Mouse (Mus musculus): ENCODE results near the gene Zfp740. TPM values are rescaled to one million over a fixed set of nuclear protein-coding genes. Genes with fewer than 3 reads are reported as not detected.

Zfp740 gene
- total RNA-seq, 2 experiments from 2014 or later: 66.1 to 71.8 TPM

DNA sequence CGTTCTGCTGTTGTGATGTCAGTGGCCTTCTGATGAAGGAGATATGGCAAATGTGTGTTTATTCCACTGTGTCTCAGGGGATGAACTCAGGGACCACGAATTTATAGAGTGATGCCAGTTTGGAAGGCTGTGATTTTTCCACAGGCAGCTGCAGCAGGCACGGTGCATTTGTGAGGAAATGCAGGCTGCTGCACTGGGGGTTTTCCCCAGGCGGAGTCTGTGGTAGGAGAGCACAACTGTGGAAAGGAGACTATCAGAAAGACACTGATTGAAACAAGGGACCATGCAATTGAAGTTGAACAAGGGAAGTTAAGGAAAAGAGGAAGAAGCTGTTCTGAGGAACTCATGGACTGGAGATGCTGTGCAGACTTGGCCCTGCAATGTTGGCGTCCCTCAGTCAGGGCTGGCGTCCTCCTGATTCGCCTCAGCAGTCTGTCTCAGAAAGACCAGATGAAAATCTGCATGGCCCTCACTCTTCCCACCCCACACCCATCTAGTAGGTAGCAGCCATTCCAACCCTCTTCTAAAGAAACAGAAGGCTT lies 10.7 kb upstream of the Zfp740 start:
- DNase-seq (ENCODE audit: low spot score in 2 of 2): no peak

- no peak for DNase-seq (ENCODE audit: low spot score in 2 of 2)
These were observed 10.1 kb upstream of the Zfp740 start for GRCm38 (mm10) chr15:102192820-102193386.

DNA sequence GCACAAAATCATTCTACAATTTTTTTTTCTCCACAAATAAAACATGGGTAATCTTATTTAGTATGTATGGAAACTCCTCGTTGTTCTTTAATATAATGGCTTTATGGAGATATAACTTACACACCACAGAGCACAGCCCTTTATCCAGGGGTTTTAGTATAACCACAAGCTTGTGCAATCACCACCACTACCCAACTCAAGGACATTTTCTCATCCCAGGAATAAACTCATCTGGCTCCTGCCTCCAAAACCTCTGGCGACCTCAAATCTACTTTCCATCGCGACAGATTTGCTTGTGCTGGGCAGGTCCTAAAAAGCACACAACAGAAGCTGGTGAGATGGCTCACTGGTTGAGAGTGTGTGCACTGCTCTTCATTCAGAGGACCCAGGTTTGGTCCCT lies 9.4 kb upstream of the Zfp740 start:
- no peak for DNase-seq (ENCODE audit: low spot score in 2 of 2)

GRCm38 (mm10) chr15:102194439-102194838 lies 8.6 kb upstream of the Zfp740 start:
- no peak for DNase-seq (ENCODE audit: low spot score in 2 of 2)

- DNase-seq (ENCODE audit: low spot score in 2 of 2): no peak
These were observed 7.7 kb upstream of the Zfp740 start for GRCm38 (mm10) chr15:102195373-102195772.

DNA sequence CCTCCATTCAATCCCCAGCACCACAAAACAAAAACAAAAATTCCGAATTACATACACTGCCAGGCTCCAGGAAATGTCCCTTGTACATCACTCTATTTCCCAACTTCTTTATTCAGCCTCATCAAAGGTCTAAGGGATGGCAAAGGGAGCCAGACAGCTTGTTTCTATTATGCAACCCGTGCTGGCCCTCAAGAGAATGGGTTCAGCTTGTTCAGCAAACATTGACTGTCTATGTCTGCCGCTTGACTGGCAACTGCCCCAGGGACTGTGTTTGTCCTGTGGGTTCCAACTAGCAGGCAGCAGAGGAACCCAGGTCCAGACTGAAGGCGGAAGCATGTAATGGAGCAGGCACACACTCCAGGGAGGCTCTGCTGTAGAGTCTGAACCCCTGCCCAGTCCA lies 4.2 kb upstream of the Zfp740 start:
- no peak for DNase-seq (ENCODE audit: low spot score in 2 of 2)

DNA sequence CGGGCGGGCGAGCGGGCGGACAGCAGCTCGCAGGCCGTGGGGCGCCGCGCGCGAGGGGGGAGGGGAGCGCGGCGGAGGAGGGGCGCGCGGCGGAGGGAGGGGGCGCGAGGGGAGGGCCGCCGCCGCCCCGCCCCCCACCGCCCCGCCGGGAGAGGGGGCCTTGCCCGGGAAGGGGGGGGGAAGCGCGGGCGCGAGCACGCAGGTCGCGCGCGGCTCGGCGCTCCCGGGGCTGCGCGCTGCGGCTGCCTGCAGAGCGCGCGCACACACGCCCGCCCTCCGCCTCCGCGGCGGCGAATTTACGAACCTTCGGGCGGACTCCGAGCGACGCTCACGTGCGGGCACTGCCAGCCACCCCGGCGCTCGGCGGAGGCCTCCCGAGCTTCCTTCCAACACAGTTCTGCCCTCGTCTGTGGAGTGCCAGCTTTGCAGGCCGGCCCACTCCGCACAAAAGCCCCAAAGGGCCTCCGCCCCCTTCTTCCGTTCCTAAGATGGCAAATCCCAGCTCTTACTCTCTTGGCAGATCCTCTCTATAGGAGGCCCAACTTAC lies 859 bp downstream of the Zfp740 start:
- DNase-seq (ENCODE audit: low spot score in 2 of 2): peak; percentile 63 to 73

GRCm38 (mm10) chr15:102204674-102205505 lies 1.8 kb downstream of the Zfp740 start, which contains the start of gene Csad:
Gene Csad, minus strand, starts transcription at chr15:102204724.
- peak in 1 of 2 experiments; percentile 30 for DNase-seq (ENCODE audit: low spot score in 2 of 2)

DNA sequence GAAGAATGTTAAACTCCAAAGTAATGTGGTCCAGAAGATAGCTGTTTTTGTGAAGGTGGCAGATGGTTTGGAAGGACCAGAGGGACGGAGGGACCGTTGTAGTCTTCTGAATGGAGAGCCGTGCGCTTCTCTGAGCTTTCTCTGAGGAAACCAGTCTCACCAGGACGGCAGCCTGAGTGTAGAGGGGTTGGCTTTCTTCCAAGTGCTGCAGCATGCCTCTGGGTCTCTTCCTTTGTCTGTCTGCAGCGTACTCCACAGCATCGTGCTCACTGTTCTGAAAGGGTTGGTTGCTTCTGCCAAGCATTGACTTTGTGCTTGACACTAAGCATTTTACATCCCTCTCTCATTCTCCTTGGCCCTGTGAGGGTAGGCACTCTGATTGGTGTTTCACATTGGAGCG lies 2.7 kb downstream of the Zfp740 start:
- DNase-seq (ENCODE audit: low spot score in 2 of 2): peak; percentile 28 to 70

DNA sequence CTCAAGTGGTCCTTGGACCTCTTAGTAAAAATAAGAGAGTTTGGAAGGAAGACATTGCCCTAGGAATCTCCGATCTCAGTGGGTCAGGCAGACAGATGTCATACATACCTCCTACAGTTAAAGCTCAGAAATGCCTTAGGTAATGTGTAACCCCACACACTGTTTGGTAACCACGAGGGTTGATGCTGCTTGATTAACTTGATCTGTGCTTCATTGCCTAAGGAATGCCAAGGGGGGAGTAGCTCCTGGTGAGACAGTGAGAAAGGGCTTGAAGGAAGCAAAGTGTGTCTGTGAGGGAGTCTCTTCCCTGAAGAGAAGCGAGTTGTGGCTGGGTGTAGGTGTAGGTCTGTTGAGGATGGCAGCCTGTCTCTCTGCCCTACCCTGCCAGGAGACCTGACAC lies 4.3 kb downstream of the Zfp740 start:
- no peak for DNase-seq (ENCODE audit: low spot score in 2 of 2)

DNA sequence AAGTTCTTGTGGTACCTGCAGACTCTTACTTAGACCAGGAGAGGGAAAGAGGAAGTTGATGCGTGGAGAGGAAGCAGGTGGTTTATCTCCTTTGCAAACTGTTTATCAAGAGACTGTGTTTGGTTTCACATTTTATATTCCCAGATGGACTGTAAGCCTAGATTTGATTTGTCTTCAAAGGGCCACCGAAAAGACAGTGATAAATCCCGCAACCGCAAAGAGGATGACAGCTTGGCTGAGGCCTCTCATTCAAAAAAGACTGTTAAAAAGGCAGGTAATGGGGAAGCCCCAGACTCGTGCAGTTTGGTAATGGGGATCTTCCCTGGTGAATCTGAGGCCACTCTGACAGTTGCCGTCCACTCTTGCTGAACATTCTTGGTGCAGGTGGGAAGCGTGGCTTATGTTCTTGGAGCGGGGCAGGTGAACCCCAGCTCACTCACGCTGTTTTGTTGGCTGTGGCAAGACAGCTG lies 5.1 kb downstream of the Zfp740 start:
- no peak for DNase-seq (ENCODE audit: low spot score in 2 of 2)

DNA sequence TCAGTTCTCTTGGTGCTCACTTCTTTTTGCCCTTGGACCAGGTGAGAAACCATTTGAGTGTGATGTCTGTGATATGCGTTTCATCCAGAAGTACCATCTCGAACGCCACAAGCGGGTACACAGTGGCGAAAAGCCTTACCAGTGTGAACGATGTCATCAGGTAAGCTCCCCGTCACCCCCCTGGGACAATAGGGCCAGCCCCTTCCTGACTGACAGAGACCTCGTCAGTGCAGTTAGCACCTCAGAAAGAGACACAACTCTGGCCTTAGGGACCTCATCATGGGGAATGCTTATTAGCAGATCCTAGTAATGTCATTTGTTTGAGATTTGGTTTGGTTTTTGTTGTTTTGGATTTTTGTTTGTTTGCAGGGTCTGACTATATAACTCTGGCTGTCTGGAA lies 6.1 kb downstream of the Zfp740 start:
- DNase-seq (ENCODE audit: low spot score in 2 of 2): no peak

- DNase-seq (ENCODE audit: low spot score in 2 of 2): no peak
These were observed 7.8 kb downstream of the Zfp740 start for GRCm38 (mm10) chr15:102210816-102211215.

- DNase-seq (ENCODE audit: low spot score in 2 of 2): no peak
These were observed 8.8 kb downstream of the Zfp740 start for GRCm38 (mm10) chr15:102211895-102212294.

DNA sequence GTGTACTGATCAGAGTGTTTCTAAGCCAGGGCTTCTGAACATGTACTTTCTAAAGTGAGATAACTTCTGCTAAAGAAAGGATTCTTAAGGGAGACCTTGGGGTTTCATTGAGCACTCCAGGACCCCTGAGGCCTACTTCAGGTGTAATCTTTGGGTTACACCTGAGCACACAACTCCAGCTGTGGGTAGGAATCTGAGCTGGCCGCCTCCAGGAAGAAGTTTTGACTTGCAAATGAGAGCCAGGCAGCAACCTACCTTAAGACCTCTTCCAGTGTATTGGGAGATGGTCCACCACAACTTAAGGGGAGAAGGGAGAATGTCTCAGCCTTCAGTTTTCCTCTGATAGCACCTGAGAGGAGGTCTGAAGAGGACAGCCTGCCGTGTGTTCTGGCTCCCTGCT lies 11.1 kb downstream of the Zfp740 start:
- DNase-seq (ENCODE audit: low spot score in 2 of 2): no peak

- DNase-seq (ENCODE audit: low spot score in 2 of 2): no peak
These were observed 12.6 kb downstream of the Zfp740 start for GRCm38 (mm10) chr15:102215624-102216023.

DNA sequence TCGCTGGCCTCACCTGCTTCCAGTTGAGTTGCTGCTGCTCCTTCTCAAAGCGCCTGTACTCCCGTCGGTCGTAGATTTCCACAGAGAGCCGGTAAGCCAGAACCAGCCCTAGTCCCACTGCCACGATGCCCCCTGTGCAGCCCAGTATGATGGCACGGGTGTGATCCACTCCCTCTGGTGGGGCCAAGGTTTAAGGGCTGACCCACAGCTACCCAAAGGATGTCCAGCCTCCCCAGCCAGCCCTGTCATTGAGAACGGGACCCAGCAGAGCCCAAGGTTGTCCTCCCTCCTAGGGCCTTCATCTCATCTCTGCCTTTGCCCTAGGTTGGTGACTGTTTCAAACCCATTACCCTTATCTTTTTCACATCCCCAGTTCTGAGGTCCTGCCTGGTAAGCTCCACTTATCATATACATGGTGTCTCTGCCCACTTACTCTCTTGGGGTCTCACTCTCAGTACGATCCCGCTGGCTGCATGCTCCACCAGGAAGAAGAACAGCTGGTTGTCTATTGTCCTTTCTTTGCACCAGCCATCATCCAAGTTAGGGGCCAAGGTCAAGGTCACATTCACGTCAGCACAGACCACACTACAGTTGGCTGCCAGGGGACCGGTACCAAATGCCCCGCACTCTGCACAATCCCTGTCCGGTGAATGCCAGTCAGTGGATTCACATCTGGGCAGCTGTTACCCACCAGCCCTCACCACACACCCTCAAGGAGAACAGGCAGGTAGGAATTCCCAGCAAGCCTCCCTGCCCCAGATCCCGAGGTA lies 13.6 kb downstream of the Zfp740 start:
- DNase-seq (ENCODE audit: low spot score in 2 of 2): no peak

DNA sequence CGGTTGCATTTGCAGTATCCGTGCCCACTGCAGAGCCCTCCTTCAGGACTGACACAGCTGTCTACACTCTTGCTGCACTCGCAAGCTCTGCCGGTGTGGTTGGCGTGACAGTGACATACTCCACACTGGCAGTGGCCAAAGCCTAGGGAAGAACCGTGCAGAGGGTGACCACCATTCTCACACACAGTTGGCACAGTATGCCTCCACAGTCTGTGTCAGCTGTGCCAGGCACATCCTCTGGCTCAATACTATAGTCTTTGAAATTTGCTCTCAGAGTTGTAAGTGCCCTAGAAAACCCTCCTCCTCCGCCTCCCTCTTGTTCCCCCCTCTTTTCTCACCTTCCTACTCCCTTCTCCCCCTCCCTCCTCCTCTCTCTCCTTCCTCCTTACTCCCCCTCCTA lies 14.3 kb downstream of the Zfp740 start:
- DNase-seq (ENCODE audit: low spot score in 2 of 2): no peak

DNA sequence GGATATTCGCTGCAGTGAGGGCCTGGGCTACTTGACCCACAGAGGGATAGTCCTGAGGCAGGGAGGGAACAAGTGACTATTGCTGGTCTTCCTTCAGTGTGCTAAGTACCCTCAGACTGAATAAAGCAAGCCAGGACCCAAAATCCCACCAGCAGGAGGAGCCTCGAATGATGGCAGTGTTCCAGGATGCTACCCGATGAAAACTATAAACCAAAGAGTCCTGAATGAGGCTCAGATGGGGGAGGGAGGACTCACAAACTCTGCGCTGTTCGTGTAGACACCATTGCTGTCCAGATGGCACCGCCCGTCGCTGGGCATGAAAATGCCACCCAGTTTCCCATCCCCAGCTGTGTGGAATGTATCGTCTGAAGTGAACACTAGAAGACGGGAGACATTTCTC lies 19.3 kb downstream of the Zfp740 start:
- no peak for DNase-seq (ENCODE audit: low spot score in 2 of 2)

GRCm38 (mm10) chr15:102224186-102224991 lies 21.3 kb downstream of the Zfp740 start:
- peak; percentile 65 to 85 for DNase-seq (ENCODE audit: low spot score in 2 of 2)

Measured in layer of hippocampus, adult 18-20 months (tissue).